Mouse (Mus musculus) midbrain, embryonic 11.5 days (tissue): ENCODE results near the gene Dis3l2. TPM values are rescaled to one million over a fixed set of nuclear protein-coding genes. Genes with fewer than 3 reads are reported as not detected.

Source experiments
- ATAC-seq: fragments of 200-750 bp; cut with Nextera tagmentation; 2 replicates; pipeline ENCODE4 v1.8.0; 2017; ENCODE audit warnings: moderate TSS enrichment, moderate library complexity; ENCODE audit not compliant: low FRiP score
- DNase-seq: peaks from one replicate; pipeline ENCODE4 v3.0.0; 2015; ENCODE audit warnings: low spot score; ENCODE audit errors: missing footprints
- H3K27ac ChIP-seq: fragments of 300-500 bp; sonication (generic); 2 replicates; pipeline ENCODE4 v1.5.1; 2014; ENCODE audit warnings: low read depth, low read length
- H3K27me3 ChIP-seq: fragments of 300-500 bp; sonication (generic); 2 replicates; pipeline ENCODE4 v1.6.1; 2014; ENCODE audit warnings: mild to moderate bottlenecking, low read length, moderate library complexity, mixed read lengths; ENCODE audit not compliant: control insufficient read depth, insufficient read depth
- H3K36me3 ChIP-seq: fragments of 300-500 bp; sonication (generic); 2 replicates; pipeline ENCODE4 v1.6.1; 2014; ENCODE audit warnings: mild to moderate bottlenecking, low read length, moderate library complexity, mixed read lengths; ENCODE audit not compliant: control insufficient read depth, insufficient read depth
- H3K4me1 ChIP-seq: fragments of 300-500 bp; sonication (generic); 2 replicates; pipeline ENCODE4 v1.6.1; 2014; ENCODE audit warnings: low read length; ENCODE audit not compliant: control insufficient read depth, insufficient read depth
- H3K4me2 ChIP-seq: fragments of 300-500 bp; sonication (generic); 2 replicates; pipeline ENCODE4 v1.6.1; 2014; ENCODE audit warnings: mild to moderate bottlenecking, moderate library complexity
- H3K4me3 ChIP-seq: fragments of 300-500 bp; sonication (generic); 2 replicates; pipeline ENCODE4 v1.5.1; 2014; ENCODE audit warnings: low read depth, low read length
- H3K9ac ChIP-seq: fragments of 300-500 bp; sonication (generic); 2 replicates; pipeline ENCODE4 v1.6.1; 2014; ENCODE audit warnings: low read length
- H3K9me3 ChIP-seq: fragments of 300-500 bp; sonication (generic); 2 replicates; pipeline ENCODE4 v1.6.1; 2016; ENCODE audit warnings: low read length; ENCODE audit not compliant: control insufficient read depth
- WGBS: fragments of 180-500 bp; shearing (Covaris S2); extraction: QIAGEN DNeasy Blood & Tissue Kit; methylation state at CpG from one replicate; pipeline ENCODE4 v1.1.7; 2014; 5-methylcytosine and 5-hydroxymethylcytosine counted together
- polyA plus RNA-seq: library from polyadenylated mRNA; unstranded; fragments of >200 nt; fragmentation: Nextera tagmentation; extraction: Ambion mirVana; gene quantifications from 2 replicates; pipeline ENCODE4 v1.2.1, GENCODE M21; 2014

Dis3l2 gene
- polyA plus RNA-seq, 1 experiment from 2014 or later: 34.3 TPM

GRCm38 (mm10) chr1:86969173-86969725 is 265.6 kb downstream of the Dis3l2 start:
- H3K27me3 ChIP-seq: no peaks in the 10 kb centered on the region
- H3K4me3 ChIP-seq: no peak overlapping the region
- ATAC-seq: no peak
- 75% methylated on average over 11 of the region's 11 CpGs for WGBS
- no peak for DNase-seq
- no peaks in the 10 kb centered on the region for H3K9me3 ChIP-seq
- no peak overlapping the region for H3K27ac ChIP-seq
- no peak overlapping the region for H3K4me2 ChIP-seq
- H3K36me3 ChIP-seq: no peaks in the 10 kb centered on the region
- no peak overlapping the region; the same call in 1 of the 2 replicates for H3K9ac ChIP-seq
- H3K4me1 ChIP-seq: no peaks in the 10 kb centered on the region

- 41% methylated on average over 1 of the region's 1 CpGs for WGBS
Observed at GRCm38 (mm10) chr1:86972693-86973092, 269.1 kb downstream of the Dis3l2 start.

GRCm38 (mm10) chr1:86977018-86977417 is 273.4 kb downstream of the Dis3l2 start:
- no peak overlapping the region for H3K27ac ChIP-seq
- no peaks in the 10 kb centered on the region for H3K9me3 ChIP-seq
- no peaks in the 10 kb centered on the region for H3K4me1 ChIP-seq
- H3K27me3 ChIP-seq: no peaks in the 10 kb centered on the region
- H3K4me3 ChIP-seq: no peak overlapping the region
- H3K4me2 ChIP-seq: no peak overlapping the region
- H3K36me3 ChIP-seq: no peaks in the 10 kb centered on the region
- ATAC-seq (no peak), DNase-seq (no peak)
- H3K9ac ChIP-seq: no peak overlapping the region
- 87% methylated on average over 1 of the region's 1 CpGs for WGBS

More at GRCm38 (mm10) chr1:86972693-86973092, 269.1 kb downstream of the Dis3l2 start:
- Histone ChIP-seq H3K4me3 (no peak overlapping the region), H3K9me3 (no peaks in the 10 kb centered on the region), H3K9ac (no peak overlapping the region), H3K36me3 (no peaks in the 10 kb centered on the region), H3K4me1 (no peaks in the 10 kb centered on the region), H3K27me3 (no peaks in the 10 kb centered on the region), H3K27ac (no peak overlapping the region), H3K4me2 (no peak overlapping the region)
- DNase-seq (no peak), ATAC-seq (no peak)

- Histone ChIP-seq H3K4me3 (no peak overlapping the region), H3K9me3 (no peaks in the 10 kb centered on the region), H3K27me3 (no peaks in the 10 kb centered on the region), H3K27ac (no peak overlapping the region), H3K36me3 (no peaks in the 10 kb centered on the region), H3K4me1 (no peaks in the 10 kb centered on the region), H3K9ac (no peak overlapping the region), H3K4me2 (no peak overlapping the region)
- no peak for ATAC-seq
- no peak for DNase-seq
Observed at GRCm38 (mm10) chr1:86986372-86986771, 282.8 kb downstream of the Dis3l2 start.

GRCm38 (mm10) chr1:86992849-86993248 is 289.2 kb downstream of the Dis3l2 start:
- Histone ChIP-seq H3K9me3 (no peaks in the 10 kb centered on the region), H3K27ac (no peak overlapping the region), H3K9ac (no peak overlapping the region), H3K27me3 (no peaks in the 10 kb centered on the region), H3K4me3 (no peak overlapping the region), H3K36me3 (no peaks in the 10 kb centered on the region), H3K4me2 (no peak overlapping the region), H3K4me1 (peaks cover 7% of the 10 kb centered on the region)
- DNase-seq (no peak), ATAC-seq (no peak)
- WGBS: 30% methylated on average over 5 of the region's 5 CpGs

GRCm38 (mm10) chr1:86994023-86994422 is 290.4 kb downstream of the Dis3l2 start:
- ATAC-seq (no peak), DNase-seq (no peak)
- Histone ChIP-seq H3K9ac (no peak overlapping the region), H3K27ac (no peak overlapping the region), H3K36me3 (no peaks in the 10 kb centered on the region), H3K4me1 (peaks cover 7% of the 10 kb centered on the region), H3K4me3 (no peak overlapping the region), H3K4me2 (no peak overlapping the region), H3K9me3 (no peaks in the 10 kb centered on the region), H3K27me3 (no peaks in the 10 kb centered on the region)

GRCm38 (mm10) chr1:86998051-86998450 is 294.4 kb downstream of the Dis3l2 start:
- Histone ChIP-seq H3K4me3 (no peak overlapping the region), H3K9ac (no peak overlapping the region), H3K27ac (no peak overlapping the region), H3K9me3 (no peaks in the 10 kb centered on the region), H3K36me3 (no peaks in the 10 kb centered on the region), H3K4me1 (peaks cover 5% of the 10 kb centered on the region), H3K4me2 (no peak overlapping the region), H3K27me3 (no peaks in the 10 kb centered on the region)
- DNase-seq: no peak
- 65% methylated on average over 2 of the region's 2 CpGs for WGBS
- no peak for ATAC-seq

GRCm38 (mm10) chr1:87001365-87001764 is 297.8 kb downstream of the Dis3l2 start:
- Histone ChIP-seq H3K27ac (no peak overlapping the region), H3K36me3 (no peaks in the 10 kb centered on the region), H3K9me3 (no peaks in the 10 kb centered on the region), H3K9ac (no peak overlapping the region), H3K4me3 (no peak overlapping the region), H3K27me3 (no peaks in the 10 kb centered on the region), H3K4me2 (no peak overlapping the region), H3K4me1 (peaks cover 9% of the 10 kb centered on the region)
- no peak for DNase-seq
- WGBS: 84% methylated on average over 5 of the region's 5 CpGs
- ATAC-seq: no peak

GRCm38 (mm10) chr1:87002545-87003168 is 299.0 kb downstream of the Dis3l2 start:
- Histone ChIP-seq H3K36me3 (no peaks in the 10 kb centered on the region), H3K4me3 (no peak overlapping the region), H3K27ac (no peak overlapping the region), H3K27me3 (no peaks in the 10 kb centered on the region), H3K4me1 (peaks cover 9% of the 10 kb centered on the region), H3K4me2 (no peak overlapping the region), H3K9me3 (no peaks in the 10 kb centered on the region), H3K9ac (no peak overlapping the region)
- DNase-seq: peak; percentile 85
- 42% methylated on average over 9 of the region's 9 CpGs for WGBS
- ATAC-seq: peak; percentile 77
